Mouse (Mus musculus): ENCODE data around the gene Emc6. TPM values are rescaled to one million over a fixed set of nuclear protein-coding genes. Genes with fewer than 3 reads are reported as not detected.

Emc6 gene
- polyA plus RNA-seq, 1 experiment from 2014 or later, result 116 TPM

DNA sequence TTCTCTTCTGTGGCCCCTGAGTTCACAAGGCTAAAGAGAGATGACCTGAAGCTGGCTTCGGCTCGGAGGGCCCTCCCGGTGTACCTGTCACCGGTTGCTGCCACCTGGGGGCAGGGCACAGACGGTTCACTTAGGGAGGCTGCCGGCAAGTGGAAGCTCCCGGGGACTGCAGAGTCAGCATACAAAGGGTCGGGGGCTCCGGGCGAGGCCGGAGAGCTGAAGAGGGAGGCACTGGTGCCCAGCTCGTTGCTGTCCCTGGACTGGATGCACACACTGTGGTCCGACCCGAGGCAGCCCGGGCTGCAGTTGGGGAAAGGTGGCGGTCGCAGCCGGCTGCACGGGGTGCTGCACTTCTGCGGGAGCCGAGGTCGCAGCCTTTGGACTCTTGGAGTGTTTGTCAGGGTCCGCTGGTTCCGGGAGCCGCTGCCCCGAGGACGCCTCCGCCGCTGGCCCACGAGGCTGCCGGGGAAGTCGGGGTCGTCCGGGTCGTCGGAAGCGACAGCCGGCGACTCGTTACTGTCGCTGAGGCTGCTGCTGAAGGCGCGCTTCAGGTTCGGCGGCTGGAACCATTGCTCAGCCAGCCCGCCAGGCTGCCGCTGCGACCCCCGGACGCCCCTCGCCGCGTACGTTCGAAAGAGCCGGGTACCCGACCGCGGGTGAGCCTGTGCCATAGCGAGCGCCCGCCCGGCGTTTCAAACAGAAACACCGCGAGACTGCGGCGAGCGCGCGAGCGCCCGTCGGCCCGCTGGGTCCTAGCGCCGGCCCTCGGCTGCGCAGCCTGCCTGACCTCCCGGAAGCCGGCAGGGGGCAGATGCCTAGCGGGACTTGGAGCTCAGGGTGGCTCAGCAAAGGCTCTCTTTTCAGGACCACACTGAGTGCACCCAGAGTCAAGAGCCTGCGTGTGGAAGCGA lies 39.0 kb downstream of the Emc6 start, which contains the start of gene Haspin:
Haspin (minus strand) TSS at position 704 of the 911 bp plus-strand sequence.
- WGBS, result under 1% methylated on average over 84 of the region's 84 CpGs
- H3K4me2 ChIP-seq, result peak within 1 kb of the TSS; percentile 80
- H3K9ac ChIP-seq, result peak within 1 kb of the TSS; percentile 51
- H3K27me3 ChIP-seq (replicated peaks), result no peaks in the 10 kb centered on the region
- no peak within 1 kb of the TSS for H3K27ac ChIP-seq
- peaks cover 8% of the 10 kb centered on the region; the same call in 1 of the 2 replicates for H3K4me1 ChIP-seq
- no peaks in the 10 kb centered on the region for H3K9me3 ChIP-seq
- H3K4me3 ChIP-seq, result peak within 1 kb of the TSS; percentile 69
- peak; percentile 97 for ATAC-seq (replicated peaks)
- H3K36me3 ChIP-seq (replicated peaks), result no peaks in the 10 kb centered on the region

- ATAC-seq (replicated peaks), result no peak
- 44% methylated on average over 11 of the region's 11 CpGs for WGBS
- Histone ChIP-seq H3K4me3 (peak overlapping the region; percentile 69), H3K9me3 (no peaks in the 10 kb centered on the region), H3K9ac (no peak overlapping the region), H3K4me1 (peaks cover 8% of the 10 kb centered on the region; the same call in 1 of the 2 replicates), H3K27ac (no peak overlapping the region), H3K4me2 (peak overlapping the region; percentile 80), H3K36me3 (replicated peaks) (no peaks in the 10 kb centered on the region), H3K27me3 (replicated peaks) (no peaks in the 10 kb centered on the region)
These were observed 39.7 kb downstream of the Emc6 start for GRCm38 (mm10) chr11:73137116-73137515.

GRCm38 (mm10) chr11:73136587-73136986 lies 40.2 kb downstream of the Emc6 start:
- Histone ChIP-seq H3K4me2 (0 out of 2 replicates have a peak overlapping the region, but pooled peaks have one; percentile 80), H3K9ac (no peak overlapping the region; the same call in 1 of the 2 replicates), H3K4me1 (peaks cover 8% of the 10 kb centered on the region; the same call in 1 of the 2 replicates), H3K36me3 (replicated peaks) (no peaks in the 10 kb centered on the region), H3K27ac (no peak overlapping the region), H3K9me3 (no peaks in the 10 kb centered on the region), H3K27me3 (replicated peaks) (no peaks in the 10 kb centered on the region), H3K4me3 (no peak overlapping the region)
- 91% methylated on average over 6 of the region's 6 CpGs for WGBS
- no peak for ATAC-seq (replicated peaks)

- Histone ChIP-seq H3K36me3 (replicated peaks) (no peaks in the 10 kb centered on the region), H3K9ac (no peak overlapping the region), H3K27ac (no peak overlapping the region), H3K9me3 (no peaks in the 10 kb centered on the region), H3K4me2 (no peak overlapping the region), H3K4me3 (no peak overlapping the region), H3K27me3 (replicated peaks) (no peaks in the 10 kb centered on the region), H3K4me1 (peaks cover 8% of the 10 kb centered on the region; the same call in 1 of the 2 replicates)
- 92% methylated on average over 5 of the region's 5 CpGs for WGBS
- ATAC-seq (replicated peaks), result no peak
These were observed 42.6 kb downstream of the Emc6 start for GRCm38 (mm10) chr11:73134222-73134621.

DNA sequence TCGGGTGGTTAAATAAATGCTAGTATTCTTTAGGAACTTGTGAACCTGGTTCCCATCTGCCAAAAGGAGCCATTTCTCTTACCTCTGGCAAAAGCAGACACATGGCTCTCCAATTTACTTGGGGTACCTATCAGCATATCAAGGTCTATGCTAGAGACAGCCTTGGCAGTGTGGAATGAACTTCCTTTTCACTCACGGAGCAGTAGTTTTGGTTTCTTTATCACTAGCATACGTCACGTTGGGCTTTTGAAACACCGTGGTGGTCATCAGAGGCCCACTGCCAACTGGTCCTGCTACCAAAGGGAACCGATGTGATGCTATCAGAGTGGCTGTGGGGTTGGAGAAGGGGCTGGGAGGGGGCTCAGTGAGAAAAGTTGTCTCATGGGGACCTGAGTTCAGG lies 43.8 kb downstream of the Emc6 start:
- Histone ChIP-seq H3K4me1 (peaks cover 8% of the 10 kb centered on the region; the same call in 1 of the 2 replicates), H3K36me3 (replicated peaks) (no peaks in the 10 kb centered on the region), H3K9me3 (no peaks in the 10 kb centered on the region), H3K27ac (no peak overlapping the region), H3K27me3 (replicated peaks) (no peaks in the 10 kb centered on the region), H3K9ac (no peak overlapping the region), H3K4me3 (no peak overlapping the region), H3K4me2 (no peak overlapping the region)
- no peak for ATAC-seq (replicated peaks)
- 99% methylated on average over 6 of the region's 6 CpGs for WGBS

GRCm38 (mm10) chr11:73131020-73131419 lies 45.8 kb downstream of the Emc6 start:
- H3K4me3 ChIP-seq, result no peak overlapping the region

DNA sequence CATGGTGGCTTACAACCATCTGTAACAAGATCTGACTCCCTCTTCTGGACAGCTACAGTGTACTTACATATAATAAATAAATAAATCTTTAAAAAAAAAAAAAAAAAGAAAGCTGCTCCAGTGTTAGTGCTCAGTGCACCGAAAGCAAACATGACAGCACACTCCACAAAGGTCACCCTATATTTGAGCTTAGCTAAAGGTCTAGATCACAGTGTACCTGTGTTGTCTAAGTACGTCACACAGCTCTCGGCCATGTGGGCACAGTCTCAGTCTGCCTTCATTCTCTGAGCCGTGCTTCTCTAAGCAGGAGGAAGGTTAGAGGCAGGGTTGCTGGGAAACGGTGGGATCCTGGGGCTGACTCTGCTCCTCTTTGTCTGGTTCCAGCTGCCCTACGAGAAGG lies 50.3 kb downstream of the Emc6 start:
- ATAC-seq (replicated peaks), result no peak
- no peaks in the 10 kb centered on the region for H3K36me3 ChIP-seq (replicated peaks)
- WGBS, result 83% methylated on average over 6 of the region's 6 CpGs
- no peak overlapping the region for H3K9ac ChIP-seq
- H3K27ac ChIP-seq, result no peak overlapping the region
- H3K9me3 ChIP-seq, result no peaks in the 10 kb centered on the region
- H3K4me1 ChIP-seq, result no peaks in the 10 kb centered on the region
- H3K27me3 ChIP-seq (replicated peaks), result no peaks in the 10 kb centered on the region
- no peak overlapping the region for H3K4me2 ChIP-seq
- no peak overlapping the region for H3K4me3 ChIP-seq

More at GRCm38 (mm10) chr11:73131020-73131419, 45.8 kb downstream of the Emc6 start:
- Histone ChIP-seq H3K4me2 (no peak overlapping the region), H3K27me3 (replicated peaks) (no peaks in the 10 kb centered on the region), H3K9ac (no peak overlapping the region), H3K9me3 (no peaks in the 10 kb centered on the region), H3K27ac (no peak overlapping the region), H3K4me1 (no peaks in the 10 kb centered on the region), H3K36me3 (replicated peaks) (no peaks in the 10 kb centered on the region)
- 82% methylated on average over 7 of the region's 7 CpGs for WGBS
- ATAC-seq (replicated peaks), result no peak

Other genes starting within 250 kb of the Emc6 start
- gene Atp2a3, start 215.9 kb downstream of the Emc6 start, polyA plus RNA-seq (2015; fragmentation: Nextera tagmentation; extraction: Ambion mirVana), result 1.0 and 1.1 TPM in 2 replicates
- 0.33 and 0.45 TPM in 2 replicates for gene P2rx1, start 177.9 kb downstream of the Emc6 start, polyA plus RNA-seq (2015; fragmentation: Nextera tagmentation; extraction: Ambion mirVana)
- gene Camkk1, start 158.0 kb downstream of the Emc6 start, polyA plus RNA-seq (2015; fragmentation: Nextera tagmentation; extraction: Ambion mirVana), result 29.8 and 30.6 TPM in 2 replicates
- gene Ncbp3, start 129.3 kb downstream of the Emc6 start, polyA plus RNA-seq (2015; fragmentation: Nextera tagmentation; extraction: Ambion mirVana), result 10.9 and 12.7 TPM in 2 replicates
- 0.15 and 0.27 TPM in 2 replicates for gene Itgae, start 86.5 kb downstream of the Emc6 start, polyA plus RNA-seq (2015; fragmentation: Nextera tagmentation; extraction: Ambion mirVana)
- 2.2 and 2.6 TPM in 2 replicates for gene Haspin, start 38.7 kb downstream of the Emc6 start, polyA plus RNA-seq (2015; fragmentation: Nextera tagmentation; extraction: Ambion mirVana)
- gene P2rx5, start 16.6 kb downstream of the Emc6 start, polyA plus RNA-seq (2015; fragmentation: Nextera tagmentation; extraction: Ambion mirVana), result 0.36 and 0.40 TPM in 2 replicates
- gene Tax1bp3, start within 50 bp of the Emc6 start, polyA plus RNA-seq (2015; fragmentation: Nextera tagmentation; extraction: Ambion mirVana), result 156 and 161 TPM in 2 replicates
- gene Ctns, start 22.0 kb upstream of the Emc6 start, polyA plus RNA-seq (2015; fragmentation: Nextera tagmentation; extraction: Ambion mirVana), result 19.9 and 20.8 TPM in 2 replicates
- 1.8 and 2.2 TPM in 2 replicates for gene Shpk, start 22.4 kb upstream of the Emc6 start, polyA plus RNA-seq (2015; fragmentation: Nextera tagmentation; extraction: Ambion mirVana)
- gene Trpv1, start 57.3 kb upstream of the Emc6 start, polyA plus RNA-seq (2015; fragmentation: Nextera tagmentation; extraction: Ambion mirVana), result 0.14 and 0.21 TPM in 2 replicates
- 0.14 and 0.22 TPM in 2 replicates for gene Trpv3, start 90.4 kb upstream of the Emc6 start, polyA plus RNA-seq (2015; fragmentation: Nextera tagmentation; extraction: Ambion mirVana)
- 1.2 and 1.4 TPM in 2 replicates for gene Aspa, start 152.6 kb upstream of the Emc6 start, polyA plus RNA-seq (2015; fragmentation: Nextera tagmentation; extraction: Ambion mirVana)
- gene Gm49340, start 152.7 kb upstream of the Emc6 start, polyA plus RNA-seq (2015; fragmentation: Nextera tagmentation; extraction: Ambion mirVana), result not detected in 2 replicates
- 0.13 and 0.22 TPM in 2 replicates for gene Spata22, start 152.7 kb upstream of the Emc6 start, polyA plus RNA-seq (2015; fragmentation: Nextera tagmentation; extraction: Ambion mirVana)
- gene Olfr20, start 173.7 kb upstream of the Emc6 start, polyA plus RNA-seq (2015; fragmentation: Nextera tagmentation; extraction: Ambion mirVana), result not detected in 2 replicates
- not detected in 2 replicates for gene Olfr376, start 194.2 kb upstream of the Emc6 start, polyA plus RNA-seq (2015; fragmentation: Nextera tagmentation; extraction: Ambion mirVana)
- not detected in 2 replicates for gene Olfr1, start 222.6 kb upstream of the Emc6 start, polyA plus RNA-seq (2015; fragmentation: Nextera tagmentation; extraction: Ambion mirVana)

Data from midbrain, embryonic 15.5 days (tissue).